Mouse (Mus musculus): ENCODE measurements around the gene Mrps18a.

GRCm38 (mm10) chr17:46127814-46128493, 17.2 kb downstream of the Mrps18a start:
- TF ChIP-seq GATA1 (IDR thresholded peaks at IDR 0.05; ENCODE audit: low read length) (no peak), TAL1 (IDR thresholded peaks at IDR 0.05; ENCODE audit: low read length) (no peak)
